ENCODE assay signal across 20 mouse cellular contexts in the genomic region with DNA sequence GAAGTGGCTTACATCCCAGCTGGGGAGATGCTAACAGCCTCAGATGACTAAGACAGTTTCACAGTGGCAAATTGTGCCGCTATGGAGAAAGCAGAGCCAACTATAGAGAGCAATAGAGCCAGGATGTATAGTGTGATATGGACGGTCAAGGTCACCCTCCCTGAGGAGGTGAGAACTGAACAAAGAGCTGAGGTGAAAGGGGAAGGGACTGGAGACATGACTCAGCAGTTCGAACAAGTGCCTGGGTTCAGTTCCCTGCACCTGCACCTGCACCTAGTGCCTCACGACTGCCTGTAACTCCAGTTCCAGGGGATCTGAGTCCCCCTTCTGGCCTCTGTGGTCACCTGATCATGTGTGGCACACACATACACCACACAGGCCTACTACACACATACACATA. TPM values are rescaled to one million over a fixed set of nuclear protein-coding genes. Genes with fewer than 3 reads are reported as not detected.
DNase-seq lines count a peak whose midpoint lies in the region; TF ChIP-seq lines count a peak whose summit lies in the region.
"Had no signal": no experiment of that assay in that cellular context is flagged by ENCODE, and none has a peak within 500 bp of the region (broad histone marks: within the 10 kb centered on the region; RNA-seq: fewer than 3 reads in every experiment).

No protein-coding gene starts in this region.

- TF ChIP-seq CTCF in CH12.LX (conservative IDR thresholded peaks at IDR 0.05 in 1 of 2, IDR thresholded peaks at IDR 0.05 in 1 of 2; ENCODE audit: low read depth in 2 of 2, low read length in 2 of 2): no peak
- no peak for TF ChIP-seq CTCF in ES-Bruce4 (IDR thresholded peaks at IDR 0.05; ENCODE audit: low read depth, low read length)

- dilution Hi-C loops in CH12.LX (cut with MboI; ENCODE audit: extremely low pct_ligation_motif_present, extremely low pct_unique_long_range_greater_than_20kb, low sequenced_read_pairs): no loop called here

- no peak for TF ChIP-seq RAD21 in CH12.LX (IDR thresholded peaks at IDR 0.05; ENCODE audit: low read depth, low read length)

- H3K36me3 ChIP-seq in CH12.LX (replicated peaks in 1 of 2; ENCODE audit: control insufficient read depth in 1 of 2, insufficient read depth in 1 of 2, low read length in 1 of 2) (peaks cover 0 to 45% of the 10 kb centered on the region in 2 experiments), ES-Bruce4 (ENCODE audit: control insufficient read depth, insufficient read depth, low read length, poor library complexity, severe bottlenecking) (no peaks in the 10 kb centered on the region)
- H3K36me3 ChIP-seq in midbrain, embryonic 10.5 days: peaks cover 8% of the 10 kb centered on the region; the same call in 1 of the 2 replicates
- H3K36me3 ChIP-seq: embryonic facial prominence, embryonic 10.5 days; embryonic facial prominence, embryonic 12.5 days; forebrain, embryonic 15.5 days; G1E had no signal

- H3K4me3 ChIP-seq in CH12.LX (replicated peaks in 1 of 3; ENCODE audit: low read depth in 2 of 3, low read length in 2 of 3, poor library complexity in 1 of 3) (no peak overlapping the region), ES-Bruce4 (ENCODE audit: low read depth, low read length) (no peak overlapping the region)
- H3K4me3 ChIP-seq in midbrain, embryonic 10.5 days: no peak overlapping the region
- H3K4me3 ChIP-seq: embryonic facial prominence, embryonic 10.5 days; embryonic facial prominence, embryonic 12.5 days; forebrain, embryonic 13.5 days; forebrain, embryonic 15.5 days had no signal

- no peak overlapping the region for H3K27ac ChIP-seq in CH12.LX (ENCODE audit: insufficient read depth, low read depth)
- H3K27ac ChIP-seq in ES-Bruce4 (ENCODE audit: insufficient read depth, low read length): 0 out of 2 replicates have a peak overlapping the region, but pooled peaks have one; percentile 13
- H3K27ac ChIP-seq in midbrain, embryonic 10.5 days (replicated peaks): no peak overlapping the region
- H3K27ac ChIP-seq: embryonic facial prominence, embryonic 10.5 days; embryonic facial prominence, embryonic 12.5 days; forebrain, embryonic 13.5 days; forebrain, embryonic 15.5 days had no signal

- no peak overlapping the region for H3K9ac ChIP-seq in CH12.LX (ENCODE audit: insufficient read depth, low read depth)
- H3K9ac ChIP-seq in ES-Bruce4 (ENCODE audit: low read depth, poor library complexity, severe bottlenecking): no peak overlapping the region
- H3K9ac ChIP-seq: embryonic facial prominence, embryonic 12.5 days; forebrain, embryonic 13.5 days; forebrain, embryonic 15.5 days; forebrain, postnatal 0 days had no signal

- H3K9me3 ChIP-seq in CH12.LX (replicated peaks; ENCODE audit: low read length) (peaks cover 4% of the 10 kb centered on the region), ES-Bruce4 (replicated peaks; ENCODE audit: control insufficient read depth, insufficient read depth, low read length, poor library complexity, severe bottlenecking) (peaks cover 12% of the 10 kb centered on the region)
- no peaks in the 10 kb centered on the region for H3K9me3 ChIP-seq in midbrain, embryonic 10.5 days (replicated peaks)
- H3K9me3 ChIP-seq: embryonic facial prominence, embryonic 10.5 days; embryonic facial prominence, embryonic 12.5 days; forebrain, embryonic 13.5 days; forebrain, embryonic 15.5 days; G1E had no signal

- in situ Hi-C loops in CH12.LX (cut with MboI; ENCODE audit: low pct_ligation_motif_present, low pct_unique_long_range_greater_than_20kb, low sequenced_read_pairs): no loop called here

- no peaks in the 10 kb centered on the region for H3K79me2 ChIP-seq in CH12.LX (replicated peaks; ENCODE audit: control insufficient read depth, extremely low read depth, insufficient read depth, poor library complexity, severe bottlenecking)

- intact Hi-C loops in left cerebral cortex, postnatal 14 days (cut with DNase I): no loop called here

- 91% methylated on average over 4 of the region's 4 CpGs for WGBS in midbrain, embryonic 10.5 days

- no peak for DNase-seq in CH12.LX (ENCODE audit: extremely low read depth)
- peak; percentile 59 for DNase-seq in R1 (ENCODE audit: low read depth, low spot score)
- DNase-seq in left cerebral cortex, postnatal 14 days (ENCODE audit: low spot score in 2 of 2): no peak
- DNase-seq in midbrain, embryonic 10.5 days (ENCODE audit: low spot score): no peak
- no peak for DNase-seq in layer of hippocampus, postnatal 25 days (ENCODE audit: extremely low spot score in 1 of 2, low spot score in 1 of 2)
- DNase-seq: adrenal gland, adult 2 months; adrenal gland, postnatal 10 days; adrenal gland, postnatal 25 days; B cell, adult 2 months; cerebellum, adult 2 months; cerebellum, adult 9-10 months; cerebellum, postnatal 10 days; forebrain, postnatal 0 days had no signal

- no peak for TF ChIP-seq POLR2A in CH12.LX (IDR thresholded peaks at IDR 0.05; ENCODE audit: low read depth, low read length)
- no peak for TF ChIP-seq POLR2A in ES-Bruce4 (IDR thresholded peaks at IDR 0.05; ENCODE audit: insufficient read depth, low read length)

- H3K4me1 ChIP-seq in CH12.LX (ENCODE audit: control insufficient read depth in 1 of 2, insufficient read depth in 2 of 2): peaks cover 2 to 11% of the 10 kb centered on the region in 2 experiments; a peak in 2 of 4 replicates
- H3K4me1 ChIP-seq in ES-Bruce4 (ENCODE audit: control insufficient read depth, insufficient read depth, low read length): peaks cover 13% of the 10 kb centered on the region
- H3K4me1 ChIP-seq in midbrain, embryonic 10.5 days: peaks cover 19% of the 10 kb centered on the region

- H3K27me3 ChIP-seq in CH12.LX (replicated peaks) (peaks cover 3% of the 10 kb centered on the region), ES-Bruce4 (ENCODE audit: control insufficient read depth, insufficient read depth, low read length, poor library complexity, severe bottlenecking) (no peaks in the 10 kb centered on the region)
- H3K27me3 ChIP-seq in midbrain, embryonic 10.5 days (ENCODE audit: low read depth, poor library complexity, severe bottlenecking): no peaks in the 10 kb centered on the region
- H3K27me3 ChIP-seq: embryonic facial prominence, embryonic 12.5 days; forebrain, embryonic 13.5 days; forebrain, embryonic 15.5 days; Patski had no signal

- H3K4me2 ChIP-seq in CH12.LX (ENCODE audit: insufficient read depth, low read depth, poor library complexity, severe bottlenecking): no peak overlapping the region
- H3K4me2 ChIP-seq: embryonic facial prominence, embryonic 12.5 days; forebrain, embryonic 13.5 days; forebrain, embryonic 15.5 days had no signal

- TF ChIP-seq EP300 in CH12.LX (IDR thresholded peaks at IDR 0.05; ENCODE audit: low read length) (no peak), ES-Bruce4 (IDR thresholded peaks at IDR 0.05; ENCODE audit: insufficient read depth, low read depth, low read length) (peak; percentile 77; the same call in 1 of the 2 replicates)

TF ChIP-seq in CH12.LX, 34 proteins besides CTCF, POLR2A, EP300 and RAD21:
- TF ChIP-seq USF2 (conservative IDR thresholded peaks at IDR 0.05; ENCODE audit: low read depth, low read length) (no peak), MAFK (IDR thresholded peaks at IDR 0.05; ENCODE audit: insufficient replicate concordance, low read length) (0 out of 2 replicates have a peak, but pooled peaks have one; percentile 55)

RNA-seq across cellular contexts. Expression of a gene that starts 32.5 kb away (rescaled TPM):
- total RNA-seq in CH12.LX (2012; rRNA removed) (22.7 and 30.3 TPM in 2 replicates), CH12.LX (2014; rRNA removed) (30.9 and 35.4 TPM in 2 replicates)
- polyA plus RNA-seq in CH12.LX (2012; ENCODE audit: insufficient read length, low read depth) (25.7 and 26.3 TPM in 2 replicates), ES-Bruce4 (2011; ENCODE audit: insufficient read depth, insufficient read length, low read depth, missing spikeins) (42.8 and 44.8 TPM in 2 replicates)
- total RNA-seq in left cerebral cortex, postnatal 14 days (2021): 10 to 100 TPM; 12.6 to 14.8 TPM
- 63.6 and 78.2 TPM in 2 replicates for polyA plus RNA-seq in midbrain, embryonic 10.5 days (2016; fragmentation: Nextera tagmentation; extraction: Ambion mirVana)
- 1 to 10 TPM; 8.8 to 9.6 TPM for total RNA-seq in layer of hippocampus, postnatal 25 days (2021)

RNA-seq across cellular contexts. Expression of a gene that starts 56.0 kb away (rescaled TPM):
- 157 and 160 TPM in 2 replicates for total RNA-seq in CH12.LX (2012; rRNA removed)
- 77.0 and 94.5 TPM in 2 replicates for total RNA-seq in CH12.LX (2014; rRNA removed)
- polyA plus RNA-seq in CH12.LX (2012; ENCODE audit: insufficient read length, low read depth): 140 and 157 TPM in 2 replicates
- 77.6 and 79.8 TPM in 2 replicates for polyA plus RNA-seq in ES-Bruce4 (2011; ENCODE audit: insufficient read depth, insufficient read length, low read depth, missing spikeins)
- 10 to 100 TPM; 89.3 to 96.7 TPM for total RNA-seq in left cerebral cortex, postnatal 14 days (2021)
- polyA plus RNA-seq in midbrain, embryonic 10.5 days (2016; fragmentation: Nextera tagmentation; extraction: Ambion mirVana): 56.4 and 58.1 TPM in 2 replicates
- 100 to 1,000 TPM in 1 of 2 experiments, 10 to 100 TPM in 1; 83.4 to 101 TPM for total RNA-seq in layer of hippocampus, postnatal 25 days (2021)

RNA-seq across cellular contexts. Expression of a gene that starts 57.5 kb away (rescaled TPM):
- 45.1 and 49.0 TPM in 2 replicates for total RNA-seq in CH12.LX (2012; rRNA removed)
- 21.9 and 23.3 TPM in 2 replicates for total RNA-seq in CH12.LX (2014; rRNA removed)
- polyA plus RNA-seq in CH12.LX (2012; ENCODE audit: insufficient read length, low read depth): 73.0 and 84.1 TPM in 2 replicates
- polyA plus RNA-seq in ES-Bruce4 (2011; ENCODE audit: insufficient read depth, insufficient read length, low read depth, missing spikeins): 89.7 and 97.9 TPM in 2 replicates
- total RNA-seq in left cerebral cortex, postnatal 14 days (2021): 10 to 100 TPM; 90.2 to 91.9 TPM
- polyA plus RNA-seq in midbrain, embryonic 10.5 days (2016; fragmentation: Nextera tagmentation; extraction: Ambion mirVana): 24.8 and 26.3 TPM in 2 replicates
- total RNA-seq in layer of hippocampus, postnatal 25 days (2021): 10 to 100 TPM; 88.9 to 91.0 TPM
